Mouse (Mus musculus) midbrain, embryonic 11.5 days (tissue): Measurements from ENCODE around the gene Hnrnph3. TPM values are rescaled to one million over a fixed set of nuclear protein-coding genes. Genes with fewer than 3 reads are reported as not detected.
A peak's percentile ranks its signal among the peaks of the same experiment; 100 is the strongest.

Experiments
- ATAC-seq: fragments of 200-750 bp; cut with Nextera tagmentation; 2 replicates; pipeline ENCODE4 v1.8.0; 2017; ENCODE audit warnings: moderate TSS enrichment, moderate library complexity; ENCODE audit not compliant: low FRiP score
- DNase-seq: peaks from one replicate; pipeline ENCODE4 v3.0.0; 2015; ENCODE audit warnings: low spot score; ENCODE audit errors: missing footprints
- H3K27ac ChIP-seq: fragments of 300-500 bp; sonication (generic); 2 replicates; pipeline ENCODE4 v1.5.1; 2014; ENCODE audit warnings: low read depth, low read length
- H3K27me3 ChIP-seq: fragments of 300-500 bp; sonication (generic); 2 replicates; pipeline ENCODE4 v1.6.1; 2014; ENCODE audit warnings: mild to moderate bottlenecking, low read length, moderate library complexity, mixed read lengths; ENCODE audit not compliant: control insufficient read depth, insufficient read depth
- H3K36me3 ChIP-seq: fragments of 300-500 bp; sonication (generic); 2 replicates; pipeline ENCODE4 v1.6.1; 2014; ENCODE audit warnings: mild to moderate bottlenecking, low read length, moderate library complexity, mixed read lengths; ENCODE audit not compliant: control insufficient read depth, insufficient read depth
- H3K4me1 ChIP-seq: fragments of 300-500 bp; sonication (generic); 2 replicates; pipeline ENCODE4 v1.6.1; 2014; ENCODE audit warnings: low read length; ENCODE audit not compliant: control insufficient read depth, insufficient read depth
- H3K4me2 ChIP-seq: fragments of 300-500 bp; sonication (generic); 2 replicates; pipeline ENCODE4 v1.6.1; 2014; ENCODE audit warnings: mild to moderate bottlenecking, moderate library complexity
- H3K4me3 ChIP-seq: fragments of 300-500 bp; sonication (generic); 2 replicates; pipeline ENCODE4 v1.5.1; 2014; ENCODE audit warnings: low read depth, low read length
- H3K9ac ChIP-seq: fragments of 300-500 bp; sonication (generic); 2 replicates; pipeline ENCODE4 v1.6.1; 2014; ENCODE audit warnings: low read length
- H3K9me3 ChIP-seq: fragments of 300-500 bp; sonication (generic); 2 replicates; pipeline ENCODE4 v1.6.1; 2016; ENCODE audit warnings: low read length; ENCODE audit not compliant: control insufficient read depth
- WGBS: fragments of 180-500 bp; shearing (Covaris S2); extraction: QIAGEN DNeasy Blood & Tissue Kit; methylation state at CpG from one replicate; pipeline ENCODE4 v1.1.7; 2014; 5-methylcytosine and 5-hydroxymethylcytosine counted together
- polyA plus RNA-seq: library from polyadenylated mRNA; unstranded; fragments of >200 nt; fragmentation: Nextera tagmentation; extraction: Ambion mirVana; gene quantifications from 2 replicates; pipeline ENCODE4 v1.2.1, GENCODE M21; 2014

Hnrnph3 gene
- polyA plus RNA-seq, 1 experiment from 2014 or later: 174 TPM

DNA sequence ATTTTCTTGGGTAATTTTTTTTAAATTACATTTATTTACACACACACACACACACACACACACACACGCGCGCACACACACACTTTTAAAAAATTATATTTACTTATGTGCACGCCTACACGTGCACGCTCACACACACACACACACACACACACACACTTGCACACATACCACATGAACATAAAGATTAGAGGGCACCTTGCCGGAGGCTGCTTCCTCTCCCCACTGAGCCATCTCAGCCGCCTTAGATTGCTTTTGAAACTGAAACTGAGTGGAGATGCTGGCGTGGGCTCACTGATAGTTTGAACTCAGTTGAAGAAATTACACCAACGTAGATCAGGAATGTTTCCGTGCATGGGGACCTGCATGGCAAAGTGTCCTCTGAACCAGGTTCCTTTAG lies 39.9 kb downstream of the Hnrnph3 start:
- Histone ChIP-seq H3K27me3 (no peaks in the 10 kb centered on the region), H3K4me1 (peaks cover 8% of the 10 kb centered on the region), H3K9me3 (no peaks in the 10 kb centered on the region), H3K36me3 (peaks cover 3% of the 10 kb centered on the region; the same call in 1 of the 2 replicates), H3K27ac (no peak overlapping the region), H3K4me3 (no peak overlapping the region), H3K4me2 (no peak overlapping the region), H3K9ac (no peak overlapping the region)
- DNase-seq: no peak
- 95% methylated on average over 11 of the region's 11 CpGs for WGBS
- ATAC-seq: no peak

DNA sequence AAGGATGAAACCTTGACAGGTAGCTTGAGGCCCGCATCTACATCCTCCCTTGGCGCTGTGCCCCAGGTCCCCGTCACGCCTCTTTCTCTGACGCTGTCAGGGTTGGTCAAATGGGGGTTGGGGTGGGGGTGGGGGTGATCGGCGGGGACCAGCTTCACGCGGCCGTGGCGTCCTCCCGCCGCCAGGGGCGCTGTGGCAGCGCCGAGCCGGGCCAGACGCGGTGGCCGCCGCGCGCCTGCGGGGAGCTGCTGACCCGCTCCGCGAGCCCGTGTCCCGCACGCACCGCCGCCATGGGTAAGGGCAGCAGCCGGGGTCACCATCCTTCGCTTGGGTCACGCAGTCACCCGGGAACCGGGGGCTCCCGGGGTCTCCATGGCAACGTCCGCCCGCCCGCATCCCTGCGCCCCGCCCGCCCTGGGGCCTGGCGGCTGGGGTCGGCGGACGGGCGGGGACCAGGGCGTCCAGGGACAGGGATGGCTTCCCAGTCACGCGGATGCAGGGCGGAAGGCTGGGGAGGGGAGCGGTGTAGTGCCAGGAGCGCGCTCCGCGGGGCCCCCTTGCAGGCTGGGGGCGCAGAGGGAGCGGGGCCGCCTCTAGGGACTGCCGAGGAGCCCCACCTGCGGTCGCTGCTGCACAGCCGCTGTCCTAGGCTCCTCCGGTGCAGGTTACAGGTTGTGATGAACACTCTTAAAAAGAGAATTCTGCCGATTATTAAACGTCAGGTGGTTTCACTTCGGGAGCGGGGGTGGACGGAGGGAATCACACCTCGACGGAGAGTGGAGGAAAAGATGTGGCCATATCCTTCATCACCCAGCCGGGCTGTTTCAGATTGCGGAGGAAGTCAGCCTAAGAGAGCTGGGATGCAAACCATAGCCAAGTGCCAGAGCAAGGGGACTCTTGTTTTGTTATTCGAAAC lies 43.7 kb downstream of the Hnrnph3 start, which contains the start of gene Rufy2:
TSS of gene Rufy2 (plus strand) at position 185 of the 916 bp plus-strand sequence.
- H3K9ac ChIP-seq: peak within 1 kb of the TSS; percentile 94
- H3K4me2 ChIP-seq: peak within 1 kb of the TSS; percentile 71
- H3K27me3 ChIP-seq: no peaks in the 10 kb centered on the region
- H3K4me1 ChIP-seq: peaks cover 8% of the 10 kb centered on the region
- peaks cover 3% of the 10 kb centered on the region; the same call in 1 of the 2 replicates for H3K36me3 ChIP-seq
- peak within 1 kb of the TSS; percentile 92 for H3K4me3 ChIP-seq
- WGBS: under 1% methylated on average over 77 of the region's 77 CpGs
- H3K9me3 ChIP-seq: no peaks in the 10 kb centered on the region
- DNase-seq: peak; percentile 99
- peak within 1 kb of the TSS; percentile 75 for H3K27ac ChIP-seq
- ATAC-seq: peak; percentile 95

DNA sequence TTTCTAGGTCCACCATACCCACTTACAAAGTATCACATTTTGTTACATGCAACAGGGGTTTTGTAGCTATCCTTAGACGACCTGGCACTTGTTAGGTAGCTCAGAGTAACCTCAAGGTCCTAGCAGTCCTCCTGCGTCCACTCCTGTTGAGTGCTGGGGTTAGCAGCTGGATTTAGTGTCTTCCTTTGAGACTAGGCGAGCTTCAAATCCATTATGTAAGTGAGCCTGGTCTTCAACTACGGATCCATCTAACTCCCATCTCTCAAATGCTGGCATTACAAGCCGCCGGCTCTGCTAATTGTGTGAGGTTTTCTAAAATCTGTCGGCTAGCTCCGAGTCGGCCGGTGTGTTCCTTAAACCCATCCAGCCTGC lies 44.4 kb downstream of the Hnrnph3 start:
- DNase-seq: no peak
- Histone ChIP-seq H3K9ac (peak overlapping the region; percentile 94), H3K27me3 (no peaks in the 10 kb centered on the region), H3K27ac (peak overlapping the region; percentile 75; the same call in 1 of the 2 replicates), H3K9me3 (no peaks in the 10 kb centered on the region), H3K4me1 (peaks cover 8% of the 10 kb centered on the region), H3K4me3 (peak overlapping the region; percentile 92), H3K4me2 (peak overlapping the region; percentile 71), H3K36me3 (peaks cover 3% of the 10 kb centered on the region; the same call in 1 of the 2 replicates)
- WGBS: 8% methylated on average over 10 of the region's 10 CpGs
- ATAC-seq: peak; percentile 1; the same call in 1 of the 2 replicates

DNA sequence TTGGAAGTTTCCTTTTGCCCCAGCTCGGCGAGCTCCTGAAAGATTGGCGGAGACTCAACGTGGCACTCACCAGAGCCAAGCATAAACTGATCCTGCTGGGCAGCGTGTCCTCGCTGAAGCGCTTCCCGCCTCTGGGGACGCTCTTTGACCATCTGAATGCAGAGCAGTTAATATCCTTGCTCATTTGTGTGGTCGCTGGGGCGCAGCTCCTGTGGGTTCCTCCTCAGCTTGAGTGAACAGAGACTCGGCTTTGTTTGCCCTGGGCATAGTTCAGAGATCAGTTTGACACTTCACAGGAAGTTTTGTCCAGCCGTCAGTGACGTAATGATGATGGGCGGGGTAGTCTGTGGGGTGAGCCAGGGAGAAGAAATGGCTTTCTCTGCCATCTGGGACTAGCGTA lies 52.2 kb downstream of the Hnrnph3 start:
- Histone ChIP-seq H3K4me1 (no peaks in the 10 kb centered on the region), H3K4me3 (no peak overlapping the region), H3K9me3 (no peaks in the 10 kb centered on the region), H3K36me3 (peaks cover 13% of the 10 kb centered on the region; the same call in 1 of the 2 replicates), H3K27ac (no peak overlapping the region), H3K27me3 (no peaks in the 10 kb centered on the region), H3K4me2 (no peak overlapping the region), H3K9ac (no peak overlapping the region)
- 79% methylated on average over 16 of the region's 16 CpGs for WGBS
- DNase-seq (no peak), ATAC-seq (no peak)

DNA sequence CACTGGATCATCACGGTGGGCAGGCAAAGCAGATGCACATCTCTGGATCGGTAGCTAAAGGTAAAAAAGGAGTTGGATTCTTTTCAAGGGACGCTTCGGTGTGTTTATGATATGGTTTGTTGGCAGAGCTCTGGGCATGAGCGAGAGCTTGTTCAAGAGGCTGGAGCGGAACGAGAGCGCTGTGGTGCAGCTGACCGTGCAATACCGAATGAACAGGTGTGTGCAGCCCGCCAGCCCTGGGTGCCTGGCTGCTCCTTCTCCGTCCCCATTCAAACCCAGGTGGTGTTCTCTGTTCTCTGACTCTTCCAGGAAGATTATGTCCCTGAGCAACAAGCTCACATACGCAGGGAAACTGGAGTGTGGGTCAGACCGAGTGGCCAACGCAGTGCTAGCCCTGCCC lies 57.7 kb downstream of the Hnrnph3 start:
- WGBS: 96% methylated on average over 15 of the region's 15 CpGs
- Histone ChIP-seq H3K27ac (no peak overlapping the region), H3K4me2 (no peak overlapping the region), H3K4me3 (no peak overlapping the region), H3K27me3 (no peaks in the 10 kb centered on the region), H3K4me1 (no peaks in the 10 kb centered on the region), H3K9me3 (no peaks in the 10 kb centered on the region), H3K9ac (no peak overlapping the region), H3K36me3 (peaks cover 30% of the 10 kb centered on the region)
- no peak for DNase-seq
- no peak for ATAC-seq

DNA sequence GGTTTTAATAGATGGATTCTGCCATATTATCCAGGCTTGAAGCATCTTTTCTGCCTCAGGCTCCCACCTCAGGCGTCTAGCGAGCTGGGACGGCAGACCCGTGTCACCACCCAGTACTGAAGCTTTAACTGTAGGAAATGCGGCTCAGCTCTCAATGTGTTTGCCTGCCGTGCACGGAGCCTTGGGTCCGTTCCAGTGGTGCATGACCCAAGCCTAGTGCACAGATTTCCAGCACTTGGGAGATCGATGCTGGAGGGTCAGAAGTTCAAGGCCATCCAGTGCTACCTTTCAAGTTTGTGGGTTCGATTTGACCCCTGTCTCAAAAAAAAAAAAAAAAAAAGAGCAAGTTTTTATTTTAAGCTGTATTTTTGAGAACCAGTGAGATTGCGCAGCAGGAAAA lies 58.2 kb downstream of the Hnrnph3 start:
- Histone ChIP-seq H3K36me3 (peaks cover 30% of the 10 kb centered on the region), H3K27ac (no peak overlapping the region), H3K4me1 (no peaks in the 10 kb centered on the region), H3K9ac (no peak overlapping the region), H3K27me3 (no peaks in the 10 kb centered on the region), H3K9me3 (no peaks in the 10 kb centered on the region), H3K4me3 (no peak overlapping the region), H3K4me2 (no peak overlapping the region)
- DNase-seq (no peak), ATAC-seq (no peak)
- 95% methylated on average over 11 of the region's 11 CpGs for WGBS

Other genes starting within 250 kb of the Hnrnph3 start
- gene Ccar1, start 231.9 kb downstream of the Hnrnph3 start, polyA plus RNA-seq: 159 and 168 TPM in 2 replicates
- gene Tet1, start 115.2 kb downstream of the Hnrnph3 start, polyA plus RNA-seq: 33.3 and 36.0 TPM in 2 replicates
- 9.6 and 10.6 TPM in 2 replicates for gene Slc25a16, start 103.6 kb downstream of the Hnrnph3 start, polyA plus RNA-seq
- 22.0 and 25.2 TPM in 2 replicates for gene Dna2, start 77.2 kb downstream of the Hnrnph3 start, polyA plus RNA-seq
- 21.0 and 23.2 TPM in 2 replicates for gene Rufy2, start 44.0 kb downstream of the Hnrnph3 start, polyA plus RNA-seq
- gene Pbld2, start 98 bp upstream of the Hnrnph3 start, polyA plus RNA-seq: 0.76 and 1.7 TPM in 2 replicates
- gene Pbld1, start 35.9 kb upstream of the Hnrnph3 start, polyA plus RNA-seq: 0.73 and 0.96 TPM in 2 replicates
- gene Atoh7, start 75.4 kb upstream of the Hnrnph3 start, polyA plus RNA-seq: 1.1 and 2.0 TPM in 2 replicates
- gene Mypn, start 179.7 kb upstream of the Hnrnph3 start, polyA plus RNA-seq: 0.12 TPM in 1 of 2 replicates, not detected in the other
- 53.9 and 54.6 TPM in 2 replicates for gene Herc4, start 219.6 kb upstream of the Hnrnph3 start, polyA plus RNA-seq